Mouse (Mus musculus): ENCODE data around the gene Sspo. TPM values are rescaled to one million over a fixed set of nuclear protein-coding genes. Genes with fewer than 3 reads are reported as not detected.

The Sspo gene
- polyA plus RNA-seq, 1 experiment from 2014 or later = 0.58 TPM

GRCm38 (mm10) chr6:48466715-48467114 lies 18.7 kb downstream of the Sspo start:
- Histone ChIP-seq H3K27me3 (ENCODE audit: control insufficient read depth, insufficient read depth, low read length) (no peaks in the 10 kb centered on the region), H3K27ac (replicated peaks in 1 of 2; ENCODE audit: control insufficient read depth in 1 of 2, insufficient read depth in 1 of 2, low read depth in 2 of 2, low read length in 2 of 2) (no peak overlapping the region), H3K36me3 (ENCODE audit: control insufficient read depth, insufficient read depth, low read length) (no peaks in the 10 kb centered on the region), H3K4me3 (ENCODE audit: control insufficient read depth in 1 of 2, insufficient read depth in 1 of 2, low read depth in 1 of 2, low read length in 2 of 2) (no peak overlapping the region), H3K4me2 (ENCODE audit: low read length) (no peak overlapping the region), H3K9me3 (ENCODE audit: control insufficient read depth, low read length) (no peaks in the 10 kb centered on the region), H3K9ac (ENCODE audit: low read length) (no peak overlapping the region), H3K4me1 (ENCODE audit: control insufficient read depth in 2 of 2, insufficient read depth in 2 of 2, low read length in 2 of 2) (no peaks in the 10 kb centered on the region)
- ATAC-seq (ENCODE audit: insufficient number of reproducible peaks, insufficient read depth, low FRiP score, low read depth) = no peak
- WGBS = 13% methylated on average over 6 of the region's 6 CpGs

- Histone ChIP-seq H3K27me3 (ENCODE audit: control insufficient read depth, insufficient read depth, low read length) (no peaks in the 10 kb centered on the region), H3K36me3 (ENCODE audit: control insufficient read depth, insufficient read depth, low read length) (no peaks in the 10 kb centered on the region), H3K4me2 (ENCODE audit: low read length) (no peak overlapping the region), H3K9ac (ENCODE audit: low read length) (no peak overlapping the region), H3K4me3 (ENCODE audit: control insufficient read depth in 1 of 2, insufficient read depth in 1 of 2, low read depth in 1 of 2, low read length in 2 of 2) (no peak overlapping the region), H3K9me3 (ENCODE audit: control insufficient read depth, low read length) (no peaks in the 10 kb centered on the region), H3K27ac (replicated peaks in 1 of 2; ENCODE audit: control insufficient read depth in 1 of 2, insufficient read depth in 1 of 2, low read depth in 2 of 2, low read length in 2 of 2) (no peak overlapping the region), H3K4me1 (ENCODE audit: control insufficient read depth in 2 of 2, insufficient read depth in 2 of 2, low read length in 2 of 2) (no peaks in the 10 kb centered on the region)
- WGBS = 72% methylated on average over 7 of the region's 7 CpGs
- ATAC-seq (ENCODE audit: insufficient number of reproducible peaks, insufficient read depth, low FRiP score, low read depth) = no peak
Measured at GRCm38 (mm10) chr6:48467490-48467889, 19.5 kb downstream of the Sspo start.

- no peak for ATAC-seq (ENCODE audit: insufficient number of reproducible peaks, insufficient read depth, low FRiP score, low read depth)
- Histone ChIP-seq H3K36me3 (ENCODE audit: control insufficient read depth, insufficient read depth, low read length) (no peaks in the 10 kb centered on the region), H3K4me1 (ENCODE audit: control insufficient read depth in 2 of 2, insufficient read depth in 2 of 2, low read length in 2 of 2) (peaks cover 0 to 1% of the 10 kb centered on the region in 2 experiments; a peak in 1 of 4 replicates), H3K4me2 (ENCODE audit: low read length) (no peak overlapping the region), H3K27me3 (ENCODE audit: control insufficient read depth, insufficient read depth, low read length) (no peaks in the 10 kb centered on the region), H3K9ac (ENCODE audit: low read length) (no peak overlapping the region), H3K9me3 (ENCODE audit: control insufficient read depth, low read length) (no peaks in the 10 kb centered on the region), H3K4me3 (ENCODE audit: control insufficient read depth in 1 of 2, insufficient read depth in 1 of 2, low read depth in 1 of 2, low read length in 2 of 2) (no peak overlapping the region), H3K27ac (replicated peaks in 1 of 2; ENCODE audit: control insufficient read depth in 1 of 2, insufficient read depth in 1 of 2, low read depth in 2 of 2, low read length in 2 of 2) (no peak overlapping the region)
- 78% methylated on average over 2 of the region's 2 CpGs for WGBS
Measured at GRCm38 (mm10) chr6:48470739-48471138, 22.7 kb downstream of the Sspo start.

GRCm38 (mm10) chr6:48478446-48478845 lies 30.4 kb downstream of the Sspo start:
- Histone ChIP-seq H3K9me3 (ENCODE audit: control insufficient read depth, low read length) (no peaks in the 10 kb centered on the region), H3K36me3 (ENCODE audit: control insufficient read depth, insufficient read depth, low read length) (no peaks in the 10 kb centered on the region), H3K27ac (replicated peaks in 1 of 2; ENCODE audit: control insufficient read depth in 1 of 2, insufficient read depth in 1 of 2, low read depth in 2 of 2, low read length in 2 of 2) (no peak overlapping the region), H3K4me3 (ENCODE audit: control insufficient read depth in 1 of 2, insufficient read depth in 1 of 2, low read depth in 1 of 2, low read length in 2 of 2) (no peak overlapping the region), H3K9ac (ENCODE audit: low read length) (no peak overlapping the region), H3K27me3 (ENCODE audit: control insufficient read depth, insufficient read depth, low read length) (no peaks in the 10 kb centered on the region), H3K4me1 (ENCODE audit: control insufficient read depth in 2 of 2, insufficient read depth in 2 of 2, low read length in 2 of 2) (peaks cover 4 to 5% of the 10 kb centered on the region in 2 experiments; a peak in 2 of 4 replicates), H3K4me2 (ENCODE audit: low read length) (no peak overlapping the region)
- 82% methylated on average over 4 of the region's 4 CpGs for WGBS
- ATAC-seq (ENCODE audit: insufficient number of reproducible peaks, insufficient read depth, low FRiP score, low read depth) = no peak

GRCm38 (mm10) chr6:48482501-48482900 lies 34.5 kb downstream of the Sspo start:
- ATAC-seq (ENCODE audit: insufficient number of reproducible peaks, insufficient read depth, low FRiP score, low read depth) = no peak
- 73% methylated on average over 5 of the region's 5 CpGs for WGBS
- Histone ChIP-seq H3K9ac (ENCODE audit: low read length) (no peak overlapping the region), H3K4me2 (ENCODE audit: low read length) (no peak overlapping the region), H3K27ac (replicated peaks in 1 of 2; ENCODE audit: control insufficient read depth in 1 of 2, insufficient read depth in 1 of 2, low read depth in 2 of 2, low read length in 2 of 2) (no peak overlapping the region), H3K4me1 (ENCODE audit: control insufficient read depth in 2 of 2, insufficient read depth in 2 of 2, low read length in 2 of 2) (peaks cover under 1 to 2% of the 10 kb centered on the region in 2 experiments; a peak in 3 of 4 replicates), H3K9me3 (ENCODE audit: control insufficient read depth, low read length) (no peaks in the 10 kb centered on the region), H3K36me3 (ENCODE audit: control insufficient read depth, insufficient read depth, low read length) (no peaks in the 10 kb centered on the region), H3K27me3 (ENCODE audit: control insufficient read depth, insufficient read depth, low read length) (no peaks in the 10 kb centered on the region), H3K4me3 (ENCODE audit: control insufficient read depth in 1 of 2, insufficient read depth in 1 of 2, low read depth in 1 of 2, low read length in 2 of 2) (no peak overlapping the region)

GRCm38 (mm10) chr6:48487747-48488725 lies 40.0 kb downstream of the Sspo start:
- Histone ChIP-seq H3K9ac (ENCODE audit: low read length) (peak overlapping the region; percentile 52), H3K9me3 (ENCODE audit: control insufficient read depth, low read length) (no peaks in the 10 kb centered on the region), H3K4me2 (ENCODE audit: low read length) (peak overlapping the region; percentile 61), H3K4me3 (ENCODE audit: control insufficient read depth in 1 of 2, insufficient read depth in 1 of 2, low read depth in 1 of 2, low read length in 2 of 2) (peak overlapping the region; percentile 24 to 25; a peak in 3 of 4 replicates), H3K27ac (replicated peaks in 1 of 2; ENCODE audit: control insufficient read depth in 1 of 2, insufficient read depth in 1 of 2, low read depth in 2 of 2, low read length in 2 of 2) (peak overlapping the region in 1 of 2 experiments; percentile 37; a peak in 1 of 4 replicates), H3K27me3 (ENCODE audit: control insufficient read depth, insufficient read depth, low read length) (peaks cover 3% of the 10 kb centered on the region), H3K4me1 (ENCODE audit: control insufficient read depth in 2 of 2, insufficient read depth in 2 of 2, low read length in 2 of 2) (peaks cover 8 to 11% of the 10 kb centered on the region in 2 experiments; a peak in 3 of 4 replicates), H3K36me3 (ENCODE audit: control insufficient read depth, insufficient read depth, low read length) (no peaks in the 10 kb centered on the region)
- 0 out of 2 replicates have a peak, but pooled peaks have one; percentile 28 for ATAC-seq (ENCODE audit: insufficient number of reproducible peaks, insufficient read depth, low FRiP score, low read depth)
- WGBS = 7% methylated on average over 24 of the region's 25 CpGs

- H3K4me2 ChIP-seq (ENCODE audit: low read length) = no peak overlapping the region
- no peaks in the 10 kb centered on the region for H3K36me3 ChIP-seq (ENCODE audit: control insufficient read depth, insufficient read depth, low read length)
- H3K4me3 ChIP-seq (ENCODE audit: control insufficient read depth in 1 of 2, insufficient read depth in 1 of 2, low read depth in 1 of 2, low read length in 2 of 2) = no peak overlapping the region
- H3K27ac ChIP-seq (replicated peaks in 1 of 2; ENCODE audit: control insufficient read depth in 1 of 2, insufficient read depth in 1 of 2, low read depth in 2 of 2, low read length in 2 of 2) = no peak overlapping the region
- H3K9ac ChIP-seq (ENCODE audit: low read length) = no peak overlapping the region
- no peaks in the 10 kb centered on the region for H3K9me3 ChIP-seq (ENCODE audit: control insufficient read depth, low read length)
- 85% methylated on average over 3 of the region's 3 CpGs for WGBS
- no peak for ATAC-seq (ENCODE audit: insufficient number of reproducible peaks, insufficient read depth, low FRiP score, low read depth)
- peaks cover 8 to 11% of the 10 kb centered on the region in 2 experiments; a peak in 3 of 4 replicates for H3K4me1 ChIP-seq (ENCODE audit: control insufficient read depth in 2 of 2, insufficient read depth in 2 of 2, low read length in 2 of 2)
- H3K27me3 ChIP-seq (ENCODE audit: control insufficient read depth, insufficient read depth, low read length) = peaks cover 7% of the 10 kb centered on the region
Measured at GRCm38 (mm10) chr6:48489741-48490140, 41.7 kb downstream of the Sspo start.
